ENCODE assay signal across 8 mouse cellular contexts in genomic region chr2:103445776-103446175, GRCm38 (mm10). TPM values are rescaled to one million over a fixed set of nuclear protein-coding genes. Genes with fewer than 3 reads are reported as not detected.
DNase-seq lines count a peak whose midpoint lies in the region; ATAC-seq and TF ChIP-seq lines count a peak whose summit lies in the region.

No protein-coding gene starts in this region.

- H3K4me1 ChIP-seq in embryonic fibroblast, embryonic 13.5 days (ENCODE audit: control insufficient read depth, insufficient read depth, low read length), result no peaks in the 10 kb centered on the region
- H3K4me1 ChIP-seq in midbrain, embryonic 11.5 days (ENCODE audit: control insufficient read depth, insufficient read depth, low read length), result no peaks in the 10 kb centered on the region

- H3K36me3 ChIP-seq in midbrain, embryonic 11.5 days (ENCODE audit: control insufficient read depth, insufficient read depth, low read length), result no peaks in the 10 kb centered on the region

- no peaks in the 10 kb centered on the region for H3K9me3 ChIP-seq in midbrain, embryonic 11.5 days (ENCODE audit: control insufficient read depth, low read length)

- H3K9ac ChIP-seq in midbrain, embryonic 11.5 days (ENCODE audit: low read length), result no peak overlapping the region

- H3K4me2 ChIP-seq in midbrain, embryonic 11.5 days, result no peak overlapping the region

- TF ChIP-seq POLR2A in embryonic fibroblast, embryonic 13.5 days (IDR thresholded peaks at IDR 0.05; ENCODE audit: low read depth, low read length), result no peak

- ATAC-seq in midbrain, embryonic 11.5 days (ENCODE audit: low FRiP score), result 0 out of 2 replicates have a peak, but pooled peaks have one; percentile 16

- no peaks in the 10 kb centered on the region for H3K27me3 ChIP-seq in midbrain, embryonic 11.5 days (ENCODE audit: control insufficient read depth, insufficient read depth, low read length)

- peak; percentile 86 for TF ChIP-seq CTCF in gastrocnemius, adult 2 months (IDR thresholded peaks at IDR 0.05)
- peak; percentile 56; the same call in 1 of the 2 replicates for TF ChIP-seq CTCF in embryonic fibroblast, embryonic 13.5 days (IDR thresholded peaks at IDR 0.05; ENCODE audit: borderline replicate concordance, insufficient read depth, low read length)
- TF ChIP-seq CTCF in layer of hippocampus, adult 2 months (conservative IDR thresholded peaks at IDR 0.05), result peak; percentile 92

- no peak overlapping the region for H3K27ac ChIP-seq in gastrocnemius, adult 2 months
- H3K27ac ChIP-seq in embryonic fibroblast, embryonic 13.5 days (ENCODE audit: insufficient read depth, low read length), result no peak overlapping the region
- no peak overlapping the region for H3K27ac ChIP-seq in layer of hippocampus, adult 2 months
- H3K27ac ChIP-seq in midbrain, embryonic 11.5 days (ENCODE audit: low read depth, low read length), result no peak overlapping the region

- intact Hi-C loops in gastrocnemius, adult 2 months (cut with DNase I), result no loop called here
- intact Hi-C loops in gastrocnemius, postnatal 14 days (cut with DNase I; ENCODE audit: low total_unique reads), result no loop called here

- peak; percentile 37 for DNase-seq in gastrocnemius, adult 2 months
- DNase-seq in gastrocnemius, postnatal 14 days, result no peak
- DNase-seq in B cell, adult 2 months, result peak; percentile 63 to 67
- peak; percentile 19 for DNase-seq in adrenal gland, adult 8-10 months
- DNase-seq in layer of hippocampus, adult 2 months (ENCODE audit: low spot score in 2 of 2), result peak; percentile 32 to 49
- peak; percentile 90 for DNase-seq in midbrain, embryonic 11.5 days (ENCODE audit: low spot score, missing footprints)
- DNase-seq in thymus, postnatal 14 days, result peak; percentile 59

- H3K4me3 ChIP-seq in gastrocnemius, adult 2 months, result no peak overlapping the region
- no peak overlapping the region for H3K4me3 ChIP-seq in embryonic fibroblast, embryonic 13.5 days (ENCODE audit: insufficient read depth, low read length)
- no peak overlapping the region for H3K4me3 ChIP-seq in layer of hippocampus, adult 2 months
- no peak overlapping the region for H3K4me3 ChIP-seq in midbrain, embryonic 11.5 days (ENCODE audit: low read depth, low read length)

- WGBS in midbrain, embryonic 11.5 days, result 69% methylated on average over 6 of the region's 6 CpGs

RNA-seq across cellular contexts. Expression of gene Elf5, which starts 34.3 kb away (rescaled TPM):
- total RNA-seq in gastrocnemius, adult 2 months (2021), result not detected
- total RNA-seq in gastrocnemius, postnatal 14 days (2021), result not detected
- total RNA-seq in adrenal gland, adult 8-10 months (2022), result not detected
- not detected in 2 replicates for polyA plus RNA-seq in embryonic fibroblast, embryonic 13.5 days (2011; ENCODE audit: insufficient read length, low read depth, missing spikeins)
- 1 to 10 TPM; 1.1 to 1.4 TPM for total RNA-seq in layer of hippocampus, adult 2 months (2021)
- polyA plus RNA-seq in midbrain, embryonic 11.5 days (2014; fragmentation: Nextera tagmentation; extraction: Ambion mirVana), result not detected in 2 replicates

RNA-seq across cellular contexts. Expression of gene Cat, which starts 39.2 kb away (rescaled TPM):
- 100 to 1,000 TPM in 1 of 2 experiments, 10 to 100 TPM in 1; 77.9 to 127 TPM for total RNA-seq in gastrocnemius, adult 2 months (2021)
- 10 to 100 TPM; 75.6 to 78.0 TPM for total RNA-seq in gastrocnemius, postnatal 14 days (2021)
- total RNA-seq in adrenal gland, adult 8-10 months (2022), result 100 to 1,000 TPM; 149 to 361 (median 282) TPM
- polyA plus RNA-seq in embryonic fibroblast, embryonic 13.5 days (2011; ENCODE audit: insufficient read length, low read depth, missing spikeins), result 60.3 and 64.9 TPM in 2 replicates
- total RNA-seq in layer of hippocampus, adult 2 months (2021), result 10 to 100 TPM; 48.2 to 55.2 TPM
- 149 and 157 TPM in 2 replicates for polyA plus RNA-seq in midbrain, embryonic 11.5 days (2014; fragmentation: Nextera tagmentation; extraction: Ambion mirVana)
